Mouse (Mus musculus): ENCODE measurements at regions not wholly inside any gene's neighbourhood (a gene's known extent, or its start where the extent isn't known, plus 50 kb on each side); places are given as distances from the start of the nearest gene placed in this dataset.

GRCm38 (mm10) chr1:39063666-39064385, 78.4 kb downstream of the Pdcl3 start:
- TF ChIP-seq POLR2A (IDR thresholded peaks at IDR 0.05; ENCODE audit: control insufficient read depth, low read depth, low read length) (no peak), CTCF (IDR thresholded peaks at IDR 0.05; ENCODE audit: control insufficient read depth, insufficient read depth, insufficient replicate concordance, low read depth, low read length) (no peak)

All from testis, adult 2 months (tissue).